Mouse (Mus musculus) 416B (cell line): Measurements from ENCODE around the gene Ggnbp2.

Experiments
- DNase-seq: peaks from one replicate; pipeline ENCODE4 v3.0.0; 2011; ENCODE audit warnings: low read depth

Ggnbp2 gene

GRCm38 (mm10) chr11:84825261-84825807 lies 45.3 kb downstream of the Ggnbp2 start:
- no peak for DNase-seq

GRCm38 (mm10) chr11:84823484-84823897 lies 47.1 kb downstream of the Ggnbp2 start:
- no peak for DNase-seq

GRCm38 (mm10) chr11:84822487-84822886 lies 48.1 kb downstream of the Ggnbp2 start:
- DNase-seq, result no peak

- no peak for DNase-seq
These were observed 49.4 kb downstream of the Ggnbp2 start for GRCm38 (mm10) chr11:84821131-84821770.

GRCm38 (mm10) chr11:84818961-84819692 lies 51.5 kb downstream of the Ggnbp2 start, which contains the start of gene Mrm1:
Gene Mrm1 (minus strand): TSS chr11:84819515.
- DNase-seq, result peak; percentile 99

GRCm38 (mm10) chr11:84818085-84818960 lies 52.3 kb downstream of the Ggnbp2 start:
- DNase-seq, result peak; percentile 94

- peak; percentile 36 for DNase-seq
These were observed 53.3 kb downstream of the Ggnbp2 start for GRCm38 (mm10) chr11:84817362-84817761.

- peak; percentile 98 for DNase-seq
These were observed 56.7 kb downstream of the Ggnbp2 start for GRCm38 (mm10) chr11:84813724-84814510.

GRCm38 (mm10) chr11:84804373-84804772 lies 66.2 kb downstream of the Ggnbp2 start:
- DNase-seq, result no peak

GRCm38 (mm10) chr11:84797627-84798353 lies 72.8 kb downstream of the Ggnbp2 start:
- DNase-seq, result peak; percentile 77

GRCm38 (mm10) chr11:84797026-84797425 lies 73.6 kb downstream of the Ggnbp2 start:
- no peak for DNase-seq

- DNase-seq, result peak; percentile 73
These were observed 76.0 kb downstream of the Ggnbp2 start for GRCm38 (mm10) chr11:84794496-84795113.

GRCm38 (mm10) chr11:84793545-84793944 lies 77.1 kb downstream of the Ggnbp2 start:
- DNase-seq, result no peak

GRCm38 (mm10) chr11:84790383-84790782 lies 80.2 kb downstream of the Ggnbp2 start:
- DNase-seq, result no peak
